Mouse (Mus musculus) MEL (cell line): ENCODE measurements around the gene Mylip. TPM values are rescaled to one million over a fixed set of nuclear protein-coding genes. Genes with fewer than 3 reads are reported as not detected.

ENCODE experiments used
- DNase-seq: peaks from one replicate; pipeline ENCODE4 v3.0.0; 2011; ENCODE audit warnings: low read depth, low spot score
- H3K27ac ChIP-seq: 2 replicates; pipeline ENCODE4 v1.5.1; 2012; ENCODE audit warnings: low read depth, mild to moderate bottlenecking, control low read depth, low read length, moderate library complexity; ENCODE audit not compliant: control insufficient read depth
- H3K27me3 ChIP-seq, 2 experiments: fragments of 150-350 bp in 1 of 2; sonication (generic) in 1 of 2; 2 replicates each; pipeline ENCODE4 v1.6.1; 2012; ENCODE audit warnings: low read length in 2 of 2, mild to moderate bottlenecking in 2 of 2, improper control_type of control experiment in 1 of 2, moderate library complexity in 1 of 2; ENCODE audit not compliant: insufficient read depth in 2 of 2, control insufficient read depth in 1 of 2
- H3K36me3 ChIP-seq, 2 experiments: 2 replicates each; pipeline ENCODE4 v1.6.1; 2012 to 2014; ENCODE audit warnings: low read length in 2 of 2, improper control_type of control experiment in 1 of 2, inconsistent platforms in 1 of 2, mild to moderate bottlenecking in 1 of 2; ENCODE audit not compliant: insufficient read depth in 2 of 2, control insufficient read depth in 1 of 2
- H3K4me1 ChIP-seq, 2 experiments: fragments of 150-350 bp in 1 of 2; sonication (generic) in 1 of 2; 2 replicates each; pipeline ENCODE4 v1.6.1; 2012; ENCODE audit warnings: low read length in 2 of 2, improper control_type of control experiment in 1 of 2, mild to moderate bottlenecking in 1 of 2; ENCODE audit not compliant: insufficient read depth in 2 of 2, control insufficient read depth in 1 of 2
- H3K4me3 ChIP-seq, 2 experiments: fragments of 150-350 bp in 1 of 2; sonication (generic) in 1 of 2; 2 replicates each; pipeline ENCODE4 v1.5.1; 2012; ENCODE audit warnings: low read depth in 2 of 2, low read length in 2 of 2, mild to moderate bottlenecking in 2 of 2, moderate library complexity in 2 of 2, control low read depth in 1 of 2, improper control_type of control experiment in 1 of 2; ENCODE audit not compliant: control insufficient read depth in 1 of 2, insufficient read depth in 1 of 2
- H3K79me2 ChIP-seq: 2 replicates; pipeline ENCODE4 v1.6.1; 2012; ENCODE audit warnings: mild to moderate bottlenecking, low read length, moderate library complexity; ENCODE audit not compliant: control insufficient read depth, poor library complexity, insufficient read depth
- H3K9ac ChIP-seq: 2 replicates; pipeline ENCODE4 v1.6.1; 2012; ENCODE audit warnings: low read depth, mild to moderate bottlenecking, control low read depth, low read length, moderate library complexity; ENCODE audit not compliant: control insufficient read depth, poor library complexity, severe bottlenecking
- H3K9me3 ChIP-seq: fragments of 150-350 bp; sonication (generic); replicated peaks from 2 replicates; pipeline ENCODE4 v1.6.1; 2012; ENCODE audit warnings: mild to moderate bottlenecking, low read length, improper control_type of control experiment, moderate library complexity; ENCODE audit not compliant: insufficient read depth
- BHLHE40 ChIP-seq: IDR thresholded peaks from 2 replicates; pipeline ENCODE4 v1.6.1; 2012; ENCODE audit warnings: low read depth, mild to moderate bottlenecking, inconsistent platforms, low read length, improper control_type of control experiment, borderline replicate concordance
- CHD1 ChIP-seq: IDR thresholded peaks from 2 replicates; pipeline ENCODE4 v1.6.1; 2012; ENCODE audit warnings: low read depth, mild to moderate bottlenecking, inconsistent platforms, low read length, improper control_type of control experiment
- CTCF ChIP-seq, 3 experiments: IDR thresholded peaks in 2 of 3; conservative IDR thresholded peaks in 1 of 3; 2 replicates each; pipeline ENCODE4 v1.5.1; 2011 to 2012; ENCODE audit warnings: low read length in 3 of 3, low read depth in 2 of 3, mild to moderate bottlenecking in 2 of 3, improper control_type of control experiment in 1 of 3, inconsistent platforms in 1 of 3, mixed read lengths in 1 of 3, moderate library complexity in 1 of 3; ENCODE audit not compliant: control insufficient read depth in 1 of 3, insufficient read depth in 1 of 3, poor library complexity in 1 of 3, severe bottlenecking in 1 of 3
- E2F4 ChIP-seq: IDR thresholded peaks from 2 replicates; pipeline ENCODE4 v1.6.1; 2011; ENCODE audit warnings: low read depth, low read length, improper control_type of control experiment, borderline replicate concordance
- EP300 ChIP-seq, 2 experiments: IDR thresholded peaks; 2 replicates each; pipeline ENCODE4 v1.6.1; 2011; ENCODE audit warnings: improper control_type of control experiment in 2 of 2, low read length in 2 of 2, low read depth in 1 of 2, mild to moderate bottlenecking in 1 of 2
- ETS1 ChIP-seq: IDR thresholded peaks from 2 replicates; pipeline ENCODE4 v1.6.1; 2012; ENCODE audit warnings: low read depth, mild to moderate bottlenecking, inconsistent platforms, low read length, improper control_type of control experiment, moderate library complexity
- HCFC1 ChIP-seq: IDR thresholded peaks from 2 replicates; pipeline ENCODE4 v1.6.1; 2012; ENCODE audit warnings: low read depth, mild to moderate bottlenecking, inconsistent platforms, low read length, improper control_type of control experiment, moderate library complexity
- KAT2A ChIP-seq: conservative IDR thresholded peaks from 2 replicates; pipeline ENCODE4 v1.6.1; 2012; ENCODE audit warnings: low read depth, low read length, improper control_type of control experiment, inconsistent platforms
- MAFK ChIP-seq: IDR thresholded peaks from 2 replicates; pipeline ENCODE4 v1.6.1; 2011; ENCODE audit warnings: low read depth, mild to moderate bottlenecking, low read length, improper control_type of control experiment, borderline replicate concordance
- MAX ChIP-seq: IDR thresholded peaks from 2 replicates; pipeline ENCODE4 v1.6.1; 2011; ENCODE audit warnings: low read length, improper control_type of control experiment
- MAZ ChIP-seq: IDR thresholded peaks from 2 replicates; pipeline ENCODE4 v1.6.1; 2012; ENCODE audit warnings: low read depth, mild to moderate bottlenecking, inconsistent platforms, low read length, improper control_type of control experiment
- MEF2A ChIP-seq: IDR thresholded peaks from 2 replicates; pipeline ENCODE4 v1.6.1; 2014; ENCODE audit warnings: low read depth, mild to moderate bottlenecking, inconsistent platforms, low read length, improper control_type of control experiment; ENCODE audit not compliant: poor library complexity, insufficient replicate concordance, severe bottlenecking; ENCODE audit errors: extremely low read depth
- MYB ChIP-seq: IDR thresholded peaks from 2 replicates; pipeline ENCODE4 v1.6.1; 2011; ENCODE audit warnings: mild to moderate bottlenecking, low read depth, low read length, improper control_type of control experiment
- MYC ChIP-seq: IDR thresholded peaks from 2 replicates; pipeline ENCODE4 v1.6.1; 2011; ENCODE audit warnings: low read depth, mild to moderate bottlenecking, low read length, improper control_type of control experiment, moderate library complexity
- NELFE ChIP-seq: IDR thresholded peaks from 2 replicates; pipeline ENCODE4 v1.6.1; 2011; ENCODE audit warnings: low read depth, low read length, improper control_type of control experiment
- NRF1 ChIP-seq: IDR thresholded peaks from 2 replicates; pipeline ENCODE4 v1.6.1; 2014; ENCODE audit warnings: low read depth, mild to moderate bottlenecking, inconsistent platforms, low read length, improper control_type of control experiment, moderate library complexity; ENCODE audit not compliant: poor library complexity, insufficient read depth, severe bottlenecking
- POLR2A ChIP-seq, 2 experiments: IDR thresholded peaks; 2 replicates each; pipeline ENCODE4 v1.6.1; 2011 to 2012; ENCODE audit warnings: low read length in 2 of 2, mild to moderate bottlenecking in 2 of 2, control low read depth in 1 of 2, improper control_type of control experiment in 1 of 2, low read depth in 1 of 2, moderate library complexity in 1 of 2; ENCODE audit not compliant: control insufficient read depth in 1 of 2, insufficient read depth in 1 of 2, poor library complexity in 1 of 2
- POLR2AphosphoS2 ChIP-seq: IDR thresholded peaks from 2 replicates; pipeline ENCODE4 v1.6.1; 2011; ENCODE audit warnings: low read length, improper control_type of control experiment
- POLR2AphosphoS5 ChIP-seq: IDR thresholded peaks from 2 replicates; pipeline ENCODE4 v1.6.1; 2012; ENCODE audit warnings: low read depth, borderline replicate concordance, mild to moderate bottlenecking, inconsistent platforms, low read length, moderate library complexity, mixed read lengths
- RCOR1 ChIP-seq: IDR thresholded peaks from 2 replicates; pipeline ENCODE4 v1.6.1; 2012; ENCODE audit warnings: low read depth, mild to moderate bottlenecking, inconsistent platforms, low read length, improper control_type of control experiment
- SIN3A ChIP-seq: IDR thresholded peaks from 2 replicates; pipeline ENCODE4 v1.6.1; 2012; ENCODE audit warnings: low read length, improper control_type of control experiment, inconsistent platforms
- SMC3 ChIP-seq: IDR thresholded peaks from 2 replicates; pipeline ENCODE4 v1.6.1; 2011; ENCODE audit warnings: low read depth, low read length, improper control_type of control experiment
- TAL1 ChIP-seq: IDR thresholded peaks from 2 replicates; pipeline ENCODE4 v1.6.1; 2012; ENCODE audit warnings: mild to moderate bottlenecking, inconsistent platforms, low read length, moderate library complexity, mixed read lengths
- TCF12 ChIP-seq: IDR thresholded peaks from 2 replicates; pipeline ENCODE4 v1.6.1; 2014; ENCODE audit warnings: low read depth, mild to moderate bottlenecking, inconsistent platforms, low read length, improper control_type of control experiment, moderate library complexity
- USF2 ChIP-seq, 2 experiments: IDR thresholded peaks; 2 replicates each; pipeline ENCODE4 v1.6.1; 2011 to 2012; ENCODE audit warnings: improper control_type of control experiment in 2 of 2, low read length in 2 of 2, borderline replicate concordance in 1 of 2, inconsistent platforms in 1 of 2, low read depth in 1 of 2, mild to moderate bottlenecking in 1 of 2; ENCODE audit not compliant: insufficient read depth in 1 of 2
- ZKSCAN1 ChIP-seq: IDR thresholded peaks from 2 replicates; pipeline ENCODE4 v1.6.1; 2012; ENCODE audit warnings: low read depth, mild to moderate bottlenecking, inconsistent platforms, low read length, improper control_type of control experiment, moderate library complexity
- ZMIZ1 ChIP-seq: IDR thresholded peaks from 2 replicates; pipeline ENCODE4 v1.6.1; 2012; ENCODE audit warnings: low read depth, mild to moderate bottlenecking, inconsistent platforms, low read length, improper control_type of control experiment, moderate library complexity
- ZNF384 ChIP-seq: IDR thresholded peaks from 2 replicates; pipeline ENCODE4 v1.6.1; 2012; ENCODE audit warnings: low read depth, mild to moderate bottlenecking, inconsistent platforms, low read length, improper control_type of control experiment
- polyA plus RNA-seq, 2 experiments: library from polyadenylated mRNA; stranded (reverse) in 1 of 2; unstranded in 1 of 2; fragments of >175 nt in 1 of 2; fragments of >200 nt in 1 of 2; gene quantifications; 2 replicates each; pipeline versions ENCODE4 v1.2.1 to v1.2.4; 2012; ENCODE audit warnings: low replicate concordance in 2 of 2, low read depth in 1 of 2; ENCODE audit not compliant: insufficient read length in 2 of 2, insufficient read depth in 1 of 2, missing spikeins in 1 of 2
- total RNA-seq: library from RNA; depleted of rRNA; stranded (reverse); fragments of 300-350 nt; gene quantifications from 2 replicates; pipeline ENCODE4 v1.2.3, GENCODE M21; 2012

The Mylip gene
- total and polyA plus RNA-seq, 3 experiments, result 1.4 to 7.6 TPM; not detected in 1

- Histone ChIP-seq H3K79me2 (no peaks in the 10 kb centered on the region), H3K9ac (no peak overlapping the region), H3K27me3 (no peaks in the 10 kb centered on the region), H3K4me3 (no peak overlapping the region), H3K4me1 (peaks cover 6 to 21% of the 10 kb centered on the region in 2 experiments), H3K36me3 (peaks cover 0 to 22% of the 10 kb centered on the region in 2 experiments; a peak in 2 of 4 replicates), H3K27ac (no peak overlapping the region), H3K9me3 (no peaks in the 10 kb centered on the region)
- DNase-seq, result peak; percentile 16
- TF ChIP-seq EP300 (IDR thresholded peaks at IDR 0.05; ENCODE audit: low read depth in 1 of 2, low read length in 2 of 2) (no peak), ZKSCAN1 (no peak), HCFC1 (no peak), NELFE (no peak), CTCF (IDR thresholded peaks at IDR 0.05 in 2 of 3, conservative IDR thresholded peaks at IDR 0.05 in 1 of 3; ENCODE audit: control insufficient read depth in 1 of 3, insufficient read depth in 1 of 3, low read depth in 2 of 3, low read length in 3 of 3, poor library complexity in 1 of 3, severe bottlenecking in 1 of 3) (no peak), E2F4 (no peak), SMC3 (no peak), MYB (no peak), ETS1 (no peak), MAFK (no peak), USF2 (IDR thresholded peaks at IDR 0.05; ENCODE audit: borderline replicate concordance in 1 of 2, insufficient read depth in 1 of 2, low read depth in 1 of 2, low read length in 2 of 2) (no peak)
- TF ChIP-seq, all 39 proteins: peak for 0
Measured at GRCm38 (mm10) chr13:45453033-45453432, 63.5 kb downstream of the Mylip start.

GRCm38 (mm10) chr13:45454044-45454443 lies 64.5 kb downstream of the Mylip start:
- H3K79me2 ChIP-seq, result no peaks in the 10 kb centered on the region
- peak overlapping the region; percentile 35 for H3K9ac ChIP-seq
- H3K9me3 ChIP-seq, result no peaks in the 10 kb centered on the region
- H3K4me3 ChIP-seq, result no peak overlapping the region
- peaks cover 0 to 22% of the 10 kb centered on the region in 2 experiments; a peak in 2 of 4 replicates for H3K36me3 ChIP-seq
- no peaks in the 10 kb centered on the region for H3K27me3 ChIP-seq
- peaks cover 6 to 21% of the 10 kb centered on the region in 2 experiments for H3K4me1 ChIP-seq
- peak; percentile 50 for DNase-seq
- H3K27ac ChIP-seq, result peak overlapping the region; percentile 76
- TF ChIP-seq POLR2AphosphoS5 (no peak), MAFK (no peak), CHD1 (no peak), SMC3 (no peak), USF2 (IDR thresholded peaks at IDR 0.05; ENCODE audit: borderline replicate concordance in 1 of 2, insufficient read depth in 1 of 2, low read depth in 1 of 2, low read length in 2 of 2) (no peak), POLR2A (IDR thresholded peaks at IDR 0.05; ENCODE audit: control insufficient read depth in 1 of 2, insufficient read depth in 1 of 2, low read depth in 1 of 2, low read length in 2 of 2, poor library complexity in 1 of 2) (no peak), MYB (no peak), SIN3A (no peak), E2F4 (no peak), MAZ (0 out of 2 replicates have a peak, but pooled peaks have one; percentile 29), ZMIZ1 (no peak), NELFE (no peak), MAX (no peak), TCF12 (no peak), MYC (no peak), MEF2A (no peak), EP300 (IDR thresholded peaks at IDR 0.05; ENCODE audit: low read depth in 1 of 2, low read length in 2 of 2) (0 out of 4 replicates have a peak, but pooled peaks of 1 of the 2 experiments have one; percentile 18), ETS1 (peak; percentile 48; the same call in 1 of the 2 replicates), BHLHE40 (no peak), KAT2A (no peak), HCFC1 (no peak), NRF1 (no peak), POLR2AphosphoS2 (no peak), RCOR1 (no peak), TAL1 (0 out of 2 replicates have a peak, but pooled peaks have one; percentile 13), CTCF (IDR thresholded peaks at IDR 0.05 in 2 of 3, conservative IDR thresholded peaks at IDR 0.05 in 1 of 3; ENCODE audit: control insufficient read depth in 1 of 3, insufficient read depth in 1 of 3, low read depth in 2 of 3, low read length in 3 of 3, poor library complexity in 1 of 3, severe bottlenecking in 1 of 3) (no peak), ZNF384 (no peak)
